Mouse (Mus musculus): ENCODE results near the gene Smim24.

The Smim24 gene

DNA sequence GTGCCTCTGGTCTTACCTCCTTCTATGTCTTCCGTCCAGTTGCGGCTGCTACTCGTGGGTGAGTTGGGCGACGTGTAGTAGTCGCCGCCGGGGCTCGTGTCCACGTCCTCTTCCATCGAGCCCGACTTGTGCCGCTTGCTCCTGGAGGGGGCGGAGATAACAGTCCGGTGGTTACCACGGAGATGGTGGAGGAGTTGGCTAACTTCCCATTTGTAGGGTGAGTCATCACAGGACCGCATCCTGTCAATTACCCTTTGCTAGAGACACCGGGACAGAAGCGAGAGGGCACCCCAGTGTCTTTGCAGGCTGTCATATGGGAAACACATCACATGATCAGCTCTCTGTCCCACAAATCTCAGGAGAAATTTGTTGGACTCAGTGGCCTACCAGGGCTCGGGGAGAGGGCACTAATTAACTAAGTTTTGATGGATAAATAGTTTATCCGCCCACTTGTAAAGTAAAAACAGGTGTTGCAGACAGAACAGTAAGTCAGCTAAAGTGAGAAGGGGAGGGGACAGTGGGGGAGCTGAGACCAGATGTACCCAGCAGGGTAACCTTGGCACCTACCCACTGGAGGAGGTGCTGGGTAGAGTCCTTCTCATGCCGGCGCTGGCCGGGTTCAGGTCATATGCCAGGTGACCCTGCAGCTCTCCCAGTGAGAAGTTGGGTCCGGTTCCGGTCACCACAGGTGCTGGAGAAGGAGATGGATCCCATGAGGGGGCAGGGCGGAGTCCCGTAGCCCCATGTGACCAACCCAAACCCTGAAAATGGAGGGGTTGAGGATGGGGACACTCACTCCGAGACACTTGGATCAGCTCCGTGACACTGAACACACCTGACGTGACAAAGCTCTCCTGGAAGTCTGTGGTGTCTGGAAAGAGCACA is 14.9 kb downstream of the Smim24 start:
- DNase-seq (ENCODE audit: extremely low read depth, insufficient read length, low spot score), result peak; percentile 88

DNA sequence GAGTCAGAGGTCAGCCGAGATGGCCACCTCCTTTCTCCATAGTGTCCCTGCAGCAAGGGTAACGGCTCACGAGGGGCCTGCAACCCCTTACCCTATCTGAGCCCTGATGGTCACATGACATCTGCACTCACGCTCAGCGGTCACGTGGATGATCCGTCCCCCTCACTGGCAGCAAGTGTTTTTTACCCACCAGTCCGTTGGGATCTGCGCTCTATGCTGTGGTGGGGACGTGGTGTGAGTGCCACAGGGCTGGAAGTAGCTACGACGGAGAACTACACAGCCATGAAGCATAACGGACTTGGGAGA is 15.5 kb downstream of the Smim24 start:
- no peak for DNase-seq (ENCODE audit: extremely low read depth, insufficient read length, low spot score)

DNA sequence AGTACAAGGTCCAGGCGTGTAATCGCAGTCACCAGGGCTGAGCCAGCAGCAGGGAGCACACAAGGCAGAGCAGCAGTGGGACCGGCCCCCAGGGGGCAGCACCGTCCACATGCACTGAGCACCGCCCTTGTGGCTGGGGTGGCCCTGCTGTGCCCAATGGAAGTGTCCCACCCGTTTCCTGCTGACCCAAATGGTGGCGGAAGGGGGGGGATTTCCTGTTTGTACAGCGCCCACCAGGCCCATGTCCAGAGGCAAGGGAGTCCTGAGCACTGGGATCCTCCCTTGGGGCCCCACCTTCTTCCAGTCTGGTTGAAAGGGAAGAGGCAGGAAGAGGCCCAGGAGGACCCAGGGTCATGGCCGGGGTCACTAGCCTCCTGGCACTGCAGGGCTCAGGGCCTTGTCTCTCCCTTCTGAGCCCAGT is 16.0 kb downstream of the Smim24 start:
- DNase-seq (ENCODE audit: extremely low read depth, insufficient read length, low spot score), result peak; percentile 88

DNA sequence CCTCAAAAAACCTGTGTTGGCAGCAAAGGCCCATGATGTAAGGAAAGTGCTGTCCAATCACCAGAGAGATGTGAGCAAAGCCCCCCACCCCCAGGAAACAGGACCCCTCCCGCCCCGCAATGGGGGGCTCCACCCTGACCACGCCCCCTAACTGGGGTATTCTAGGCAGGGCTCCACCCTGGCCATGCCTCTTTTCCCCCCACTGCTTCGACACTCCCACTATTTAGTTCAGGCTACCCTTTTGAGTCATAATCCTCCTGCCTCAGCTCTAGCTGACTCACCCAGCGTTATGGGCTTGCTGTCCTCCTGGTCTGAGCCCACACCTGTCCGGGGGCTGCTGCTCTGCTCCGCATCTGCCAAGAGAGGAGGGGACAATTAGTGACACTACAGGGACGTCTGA is 16.5 kb downstream of the Smim24 start:
- DNase-seq (ENCODE audit: extremely low read depth, insufficient read length, low spot score), result peak; percentile 64

DNA sequence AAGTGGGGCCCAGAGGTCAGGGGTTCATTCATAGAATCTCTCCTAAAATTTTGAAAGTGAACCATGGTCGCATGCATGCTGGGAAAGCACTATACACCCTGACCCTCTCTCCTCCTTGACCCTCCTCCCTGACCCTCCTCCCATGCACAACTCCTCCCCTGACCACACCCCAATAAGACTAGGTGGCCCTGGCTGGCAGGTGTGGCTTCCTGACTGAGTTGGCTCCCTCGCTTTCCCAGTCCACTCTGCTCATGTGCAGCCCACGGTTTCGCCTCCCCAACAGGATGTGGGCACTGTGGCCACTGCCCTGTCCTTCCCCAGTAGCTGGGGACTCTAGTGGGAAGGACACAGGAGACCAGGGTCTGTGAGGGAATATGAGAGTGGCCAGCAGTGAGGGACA is 17.5 kb downstream of the Smim24 start:
- peak; percentile 59 for DNase-seq (ENCODE audit: extremely low read depth, insufficient read length, low spot score)

DNA sequence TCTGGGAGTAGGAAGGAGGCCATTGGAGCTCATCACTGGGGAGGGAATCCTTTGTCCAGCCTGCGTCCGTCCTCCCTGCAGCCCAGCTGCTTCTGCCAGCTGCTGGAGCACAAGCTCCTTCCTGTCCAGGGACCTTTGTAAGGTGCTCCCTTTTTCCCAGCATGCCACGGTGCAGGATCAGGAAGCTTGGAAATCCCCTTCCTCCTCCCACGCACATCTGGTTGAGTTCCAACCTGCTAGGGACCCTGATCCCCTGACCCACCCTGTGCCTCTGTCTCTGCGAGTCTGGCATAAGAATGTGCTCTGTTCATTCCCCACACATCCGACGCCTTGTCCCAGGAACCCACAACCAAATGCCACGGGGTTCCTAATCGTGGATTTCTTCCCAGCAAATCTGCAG is 18.1 kb downstream of the Smim24 start:
- DNase-seq (ENCODE audit: extremely low read depth, insufficient read length, low spot score), result no peak

DNA sequence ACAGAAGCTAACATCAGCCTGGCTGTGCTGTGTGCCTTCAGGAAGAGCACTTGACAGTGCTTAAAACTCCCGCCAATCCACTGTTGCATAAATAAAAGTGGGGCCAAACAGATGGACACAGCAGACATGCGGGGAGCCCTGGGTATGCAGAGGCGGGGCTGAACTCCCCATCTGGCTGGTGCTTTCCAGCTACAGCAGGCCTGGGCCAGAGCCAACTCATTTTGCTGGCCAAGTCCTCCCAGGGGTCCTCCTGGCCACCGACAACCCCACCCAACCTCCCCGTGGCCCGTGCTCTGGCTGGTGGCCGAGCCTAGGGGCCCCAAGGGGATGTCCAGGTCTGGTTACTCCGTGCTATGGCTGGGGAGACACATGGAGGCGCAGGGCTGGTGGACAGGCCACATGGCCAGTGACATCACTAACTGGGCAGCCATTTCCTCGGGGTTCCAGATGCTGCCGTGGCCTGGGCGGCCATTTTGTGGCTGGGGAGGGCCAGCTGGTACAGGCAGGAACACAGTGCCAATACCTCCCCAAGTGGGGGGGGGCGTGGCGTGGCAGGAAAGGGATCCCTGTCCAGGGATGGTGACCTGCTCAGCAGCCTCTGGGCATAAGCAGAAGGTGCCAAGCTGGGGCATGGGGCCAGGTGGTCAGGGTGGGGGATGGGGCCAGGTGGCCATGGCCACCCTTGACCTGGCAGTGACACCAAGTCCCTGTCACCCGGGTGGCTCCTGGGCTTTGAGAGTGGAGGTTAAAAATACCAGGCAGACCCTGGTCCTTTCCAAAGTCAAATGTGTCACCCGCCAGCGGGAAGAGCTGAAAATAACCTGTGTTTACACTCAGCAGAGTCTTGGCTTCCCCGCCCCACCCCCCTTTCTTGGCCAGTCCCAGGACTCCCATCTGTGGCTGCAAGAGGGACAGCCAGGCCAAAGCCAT is 18.9 kb downstream of the Smim24 start:
- DNase-seq (ENCODE audit: extremely low read depth, insufficient read length, low spot score), result peak; percentile 97

DNA sequence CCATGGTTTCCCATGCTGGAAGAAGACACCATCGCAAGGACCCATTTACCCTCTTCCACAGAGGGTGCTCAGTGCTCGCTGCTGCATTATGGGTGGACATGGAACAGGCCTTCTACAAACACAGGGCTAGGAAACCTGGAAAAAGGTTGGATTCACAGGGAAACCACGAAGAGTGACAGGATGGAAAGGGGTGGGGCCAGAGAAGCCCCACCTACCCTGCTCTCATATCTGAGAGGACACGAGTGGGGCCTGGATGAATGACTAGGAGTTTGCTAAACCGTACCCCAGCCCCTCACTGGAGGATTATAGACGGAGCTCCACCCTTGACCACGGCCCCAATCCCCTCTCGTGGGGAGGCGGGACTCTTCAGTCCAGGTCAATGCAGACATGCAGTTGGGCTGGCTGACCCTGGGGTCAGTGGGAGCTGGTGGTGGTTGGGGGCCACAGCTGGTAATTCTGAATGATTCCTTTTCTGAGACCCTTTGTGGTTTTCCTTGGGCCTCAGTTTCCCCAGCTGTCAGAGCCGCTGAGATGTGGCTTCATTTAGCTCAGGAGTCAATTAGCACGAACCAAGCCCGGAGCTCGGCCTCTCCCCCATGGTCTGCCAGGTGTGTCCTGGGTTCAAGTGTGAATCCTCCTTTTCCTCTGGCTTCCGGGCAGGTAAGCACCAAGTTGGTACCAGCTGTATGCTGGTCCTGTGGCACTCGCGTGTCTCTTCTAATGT is 19.9 kb downstream of the Smim24 start:
- no peak for DNase-seq (ENCODE audit: extremely low read depth, insufficient read length, low spot score)

DNA sequence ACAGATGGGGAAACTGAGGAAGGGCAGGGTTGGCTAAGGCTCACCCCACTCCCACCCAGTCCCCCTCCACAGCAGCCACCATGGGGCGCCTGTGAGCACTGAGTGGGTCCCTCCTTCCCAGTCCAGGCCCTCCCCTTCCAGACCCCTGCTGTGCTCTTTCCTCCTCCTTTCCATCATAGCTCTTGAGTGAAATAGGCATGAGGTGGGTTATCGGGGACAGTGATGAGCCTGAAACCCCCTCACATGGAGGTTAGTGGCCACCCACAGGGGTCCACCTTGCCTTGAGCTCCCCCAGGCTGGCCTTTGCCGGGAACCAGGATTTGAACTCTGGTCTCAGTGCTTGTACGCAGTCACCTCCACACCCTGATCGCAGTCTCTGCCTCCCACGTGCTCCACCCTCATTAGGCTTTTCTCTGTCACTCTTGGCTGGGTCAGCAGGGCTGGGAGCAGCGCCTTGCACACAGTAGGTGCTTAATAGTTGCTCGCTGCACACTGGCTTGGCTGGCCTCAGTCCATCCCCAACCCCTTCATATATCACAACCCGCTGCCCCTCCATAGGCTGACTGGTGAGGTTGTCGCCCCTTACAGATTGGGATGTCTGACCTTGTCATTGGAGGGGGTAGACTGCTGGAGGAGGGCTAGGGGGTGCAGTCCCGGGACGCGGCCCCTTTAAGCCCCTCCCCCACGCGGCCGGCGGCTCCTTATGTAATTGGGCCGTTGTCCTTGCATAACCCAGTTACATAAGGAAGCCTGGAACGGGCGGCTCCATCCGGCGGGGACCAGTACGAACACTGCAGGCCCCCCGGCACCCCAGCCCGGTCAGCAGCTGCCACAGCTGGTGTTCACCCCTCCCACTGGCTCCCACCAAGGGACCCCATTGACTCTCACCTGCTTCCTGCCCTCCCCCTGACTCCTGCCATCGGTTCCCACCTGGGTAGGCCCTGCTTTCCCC is 20.7 kb downstream of the Smim24 start:
- DNase-seq (ENCODE audit: extremely low read depth, insufficient read length, low spot score), result no peak

DNA sequence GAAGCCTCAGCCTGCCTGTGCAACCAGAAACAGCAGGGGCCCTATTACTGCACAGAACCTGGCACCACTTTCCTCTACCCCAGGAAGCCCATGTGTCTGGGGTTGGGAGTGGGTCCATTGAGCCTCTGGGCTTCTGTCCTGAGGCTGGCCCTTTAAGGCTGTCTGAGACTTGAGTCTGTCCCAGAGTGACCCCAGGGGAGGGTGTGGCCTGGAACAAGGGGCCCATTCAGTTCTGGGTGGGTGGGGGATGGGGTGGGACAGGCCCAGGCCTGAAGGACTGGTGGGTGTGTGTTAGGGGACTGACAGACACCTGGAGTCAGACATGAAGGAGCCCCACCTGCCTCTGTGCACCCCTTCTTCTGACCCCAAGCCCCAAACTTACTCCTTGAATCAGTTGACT is 21.8 kb downstream of the Smim24 start:
- DNase-seq (ENCODE audit: extremely low read depth, insufficient read length, low spot score), result no peak

DNA sequence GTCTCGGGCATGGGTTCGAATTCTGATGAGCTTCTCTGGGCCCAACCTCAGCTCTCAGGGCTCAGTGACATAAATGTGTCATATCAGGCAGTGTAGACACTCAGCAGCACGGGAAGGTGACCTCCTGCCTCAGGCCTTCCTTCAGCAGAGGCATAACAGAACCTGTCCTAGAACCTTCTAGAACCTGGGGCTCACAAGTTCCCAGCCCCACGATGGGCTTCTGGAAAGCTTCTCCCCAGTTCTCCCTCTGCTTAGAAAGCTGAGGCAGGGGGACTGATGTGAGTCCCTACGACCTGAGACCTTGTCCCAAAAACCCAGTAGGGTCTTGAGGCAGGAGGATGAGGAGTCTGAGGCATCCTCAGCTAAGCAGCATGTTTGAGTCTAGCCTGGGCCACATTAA is 22.3 kb downstream of the Smim24 start:
- DNase-seq (ENCODE audit: extremely low read depth, insufficient read length, low spot score), result no peak

DNA sequence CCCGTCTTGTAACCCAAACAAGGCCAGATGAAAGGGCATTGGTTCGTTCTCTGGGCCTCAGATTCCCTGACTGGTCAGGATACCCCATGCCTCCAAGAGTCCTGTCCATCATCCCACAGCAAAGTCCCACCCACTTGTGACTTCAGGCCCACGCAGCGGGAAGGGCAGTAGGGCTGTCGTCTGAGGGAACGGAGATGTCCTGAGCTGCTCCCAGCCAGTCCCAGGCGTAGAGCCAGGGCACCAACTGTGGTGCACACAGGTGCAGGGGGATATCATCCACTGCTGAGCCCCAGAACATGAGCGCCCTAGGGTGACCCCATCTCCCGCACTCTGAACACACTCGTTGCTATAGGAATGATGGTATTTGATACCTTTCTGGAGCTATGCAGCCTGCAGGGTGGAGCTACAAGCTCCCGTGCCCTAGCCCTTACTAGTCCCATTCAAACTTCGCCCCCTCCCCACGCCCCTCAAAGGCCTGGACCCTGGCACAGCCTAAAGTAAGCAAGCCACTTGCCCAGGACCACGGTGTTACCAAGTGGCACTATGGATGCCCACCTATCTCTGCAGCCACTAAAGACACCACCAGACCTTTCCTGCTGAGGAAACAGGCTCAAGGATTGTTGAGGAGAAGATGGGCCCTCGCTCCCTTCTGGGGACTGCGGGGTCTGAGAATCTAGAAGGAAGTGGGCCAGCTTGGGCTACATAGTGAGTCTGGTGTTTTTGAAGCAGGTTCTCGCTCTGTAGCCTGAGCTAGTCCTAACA is 22.9 kb downstream of the Smim24 start:
- DNase-seq (ENCODE audit: extremely low read depth, insufficient read length, low spot score), result no peak

DNA sequence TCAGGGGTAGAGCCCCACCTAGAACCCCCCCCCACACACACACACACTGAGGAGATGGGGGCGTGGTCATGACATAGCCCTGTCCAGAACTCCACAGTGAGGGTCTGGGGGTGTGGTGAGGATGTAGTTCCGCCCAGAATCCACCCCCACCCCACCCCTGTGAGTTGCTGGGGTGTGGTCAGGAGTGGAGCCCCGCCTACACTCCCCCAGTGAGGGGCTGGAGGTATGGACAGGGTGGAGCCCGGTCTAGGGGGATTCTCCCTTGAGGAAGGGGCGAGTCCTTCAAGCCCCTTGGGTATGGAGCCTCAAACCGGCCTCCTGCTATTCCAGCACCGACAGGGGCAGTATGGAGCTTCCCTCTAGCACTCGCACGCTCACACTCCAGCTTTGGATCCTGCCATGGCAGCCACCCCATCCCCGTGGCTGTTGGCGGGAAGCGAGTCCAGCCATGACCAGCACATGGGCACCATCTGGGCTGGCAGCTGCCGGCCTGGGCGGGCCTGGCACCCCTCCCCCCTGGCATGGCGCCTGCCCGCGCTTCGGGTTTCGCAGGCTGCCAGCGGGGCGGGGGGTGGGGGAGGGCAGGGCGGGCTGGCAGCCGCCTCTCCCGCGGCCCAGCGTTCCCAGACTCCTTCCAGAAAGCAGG is 23.9 kb downstream of the Smim24 start:
- DNase-seq (ENCODE audit: extremely low read depth, insufficient read length, low spot score), result peak; percentile 95

DNA sequence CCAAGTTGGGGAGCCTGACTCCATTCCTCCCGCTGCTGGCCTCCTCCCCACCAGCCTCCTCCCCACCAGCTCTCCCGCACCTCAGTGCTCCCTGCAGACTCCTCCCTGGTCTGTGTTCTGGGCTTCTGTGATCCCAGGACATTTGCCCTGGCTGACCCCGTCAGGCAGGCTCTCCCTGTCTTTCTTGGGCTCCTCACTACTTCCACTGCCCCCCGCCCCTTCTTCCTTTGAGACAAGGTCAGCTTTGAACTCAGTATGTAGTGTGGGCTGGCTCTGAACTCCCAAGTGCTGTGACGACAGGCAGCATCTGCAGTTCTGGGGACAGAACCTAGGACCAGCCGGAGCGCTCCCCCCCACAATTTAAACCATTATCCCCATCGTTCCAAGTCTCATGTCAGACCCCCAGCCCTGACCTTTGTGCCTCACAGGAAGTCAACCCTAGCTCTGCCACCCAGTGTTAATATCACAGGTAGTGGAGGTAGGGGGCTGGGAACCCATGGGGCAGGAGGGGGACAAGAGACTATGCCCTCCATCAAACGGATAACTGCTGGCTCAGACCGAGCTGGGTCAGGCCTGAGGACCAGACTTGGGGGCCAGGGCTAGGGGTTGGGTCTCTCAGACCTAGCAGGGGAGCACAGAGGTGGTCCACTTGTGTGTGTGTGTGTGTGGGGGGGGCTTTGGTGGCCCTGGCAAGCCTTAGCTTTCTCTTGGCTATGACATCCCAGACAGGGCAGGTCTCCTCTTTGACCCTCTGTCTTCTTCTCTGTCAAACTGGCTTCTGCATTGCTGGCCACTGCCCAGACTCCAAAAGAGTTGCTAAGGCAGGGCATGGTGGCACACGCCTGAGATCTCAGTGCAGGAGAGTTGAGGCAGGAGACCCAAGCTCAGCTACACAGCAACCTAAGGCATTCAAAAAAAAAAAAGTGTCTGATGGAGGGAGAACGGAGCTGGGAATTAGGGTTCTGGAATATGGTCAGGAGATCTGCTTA is 24.7 kb downstream of the Smim24 start:
- DNase-seq (ENCODE audit: extremely low read depth, insufficient read length, low spot score), result no peak

DNA sequence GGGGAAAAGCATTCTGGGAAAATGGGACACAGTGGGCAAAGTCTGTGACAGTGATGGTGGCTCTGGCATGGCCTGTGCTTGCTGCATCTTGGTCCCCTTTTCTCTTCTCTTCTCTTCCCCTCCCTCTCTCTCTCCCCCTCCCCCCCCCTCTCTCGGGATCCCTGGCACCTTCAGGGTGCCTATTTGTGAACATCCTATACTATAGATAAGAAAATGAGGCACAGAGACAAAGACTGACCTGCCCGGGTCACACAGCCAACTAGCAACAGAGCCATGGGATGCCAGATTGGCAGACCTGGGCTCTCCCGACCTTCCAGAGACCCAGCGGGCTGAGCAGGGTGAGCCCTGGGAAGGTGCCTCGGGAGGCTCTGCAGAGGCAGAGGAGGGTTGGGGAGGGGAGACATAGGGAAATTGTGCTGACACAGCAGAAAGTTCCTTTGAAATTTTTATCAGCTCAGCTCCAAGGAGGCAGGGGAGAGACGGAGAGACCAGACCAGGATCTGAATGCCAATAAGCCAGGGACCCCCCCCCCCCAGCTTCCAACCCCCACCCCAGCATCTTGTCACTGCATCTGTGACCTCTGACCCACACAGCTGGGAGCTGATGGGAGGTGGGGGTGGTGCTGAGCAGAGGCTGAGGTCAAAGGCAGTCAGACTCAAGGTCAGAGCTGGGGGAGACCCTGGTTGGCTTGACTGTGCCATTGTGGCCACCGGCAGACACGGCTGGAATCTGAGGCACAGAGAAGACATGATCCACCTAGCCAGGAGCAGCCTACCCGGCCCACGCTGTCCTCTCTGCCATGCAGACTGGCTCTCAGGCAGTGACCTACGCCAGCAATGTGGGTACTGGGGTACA is 25.6 kb downstream of the Smim24 start:
- peak; percentile 10 for DNase-seq (ENCODE audit: extremely low read depth, insufficient read length, low spot score)

DNA sequence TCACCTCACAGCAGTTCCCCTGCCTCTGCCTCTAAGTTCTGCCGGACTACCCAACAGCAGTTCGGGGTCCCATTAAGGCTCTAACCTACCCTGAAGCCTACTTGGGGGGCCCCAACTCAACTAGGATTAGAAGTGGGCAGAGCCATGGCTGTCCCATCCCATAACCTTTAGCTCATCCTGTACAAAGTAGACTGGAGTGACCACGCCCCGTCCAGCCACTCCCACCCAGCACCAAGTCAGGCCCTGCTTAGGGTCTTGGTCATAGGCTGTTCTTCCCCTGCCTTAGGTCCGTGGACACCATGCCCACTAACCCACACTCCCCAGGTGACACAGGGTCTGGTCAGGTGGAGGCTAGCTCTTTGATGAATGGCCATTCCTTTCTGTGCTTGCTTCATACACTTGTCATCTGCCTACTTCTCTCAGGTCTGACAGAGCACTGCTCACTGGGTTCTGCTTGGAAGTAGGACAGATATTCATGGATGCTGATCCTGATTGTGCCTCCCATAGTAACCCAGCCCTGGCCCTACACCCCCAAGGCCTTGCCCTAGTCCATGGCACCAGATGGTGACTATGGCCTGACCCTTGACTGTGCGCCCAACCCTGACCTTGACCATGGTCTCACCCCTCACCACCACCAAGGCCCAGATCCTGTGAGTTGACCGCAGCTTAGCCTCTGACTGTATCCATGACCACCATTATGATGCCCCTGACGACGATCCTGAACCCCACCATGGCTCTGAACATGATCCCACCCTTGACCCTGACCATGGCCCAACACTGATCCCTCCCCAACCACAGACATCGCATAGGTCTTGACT is 26.5 kb downstream of the Smim24 start:
- peak; percentile 16 for DNase-seq (ENCODE audit: extremely low read depth, insufficient read length, low spot score)
